Mouse (Mus musculus) frontal cortex, postnatal 25 days (tissue): ENCODE measurements at regions not wholly inside any gene's neighbourhood (a gene's known extent, or its start where the extent isn't known, plus 50 kb on each side); places are given as distances from the start of the nearest gene placed in this dataset.

Source experiments
- DNase-seq, 2 experiments: peaks; one replicate each; pipeline ENCODE4 v3.0.0; 2022; ENCODE audit warnings: low spot score in 2 of 2

DNA sequence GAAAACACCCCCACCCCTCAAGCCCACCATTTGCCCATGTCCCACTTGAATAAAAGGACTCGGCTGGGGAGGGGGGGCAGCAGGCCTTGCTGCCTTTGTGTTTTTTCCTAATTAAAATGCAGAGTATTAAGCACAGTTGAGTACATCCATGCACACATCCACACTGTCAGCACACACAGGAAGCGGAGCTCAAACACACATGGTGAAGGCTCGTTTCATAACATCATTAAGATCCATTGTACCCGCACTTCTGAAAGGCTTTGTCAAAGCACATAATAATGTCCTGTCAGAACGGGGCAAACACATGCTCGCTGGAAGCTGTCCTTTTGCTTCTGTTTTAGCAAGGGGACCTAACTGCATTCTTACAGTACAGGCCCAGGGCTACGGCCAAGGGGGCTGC, 75.3 kb upstream of the Arhgap21 start:
- DNase-seq: no peak

DNA sequence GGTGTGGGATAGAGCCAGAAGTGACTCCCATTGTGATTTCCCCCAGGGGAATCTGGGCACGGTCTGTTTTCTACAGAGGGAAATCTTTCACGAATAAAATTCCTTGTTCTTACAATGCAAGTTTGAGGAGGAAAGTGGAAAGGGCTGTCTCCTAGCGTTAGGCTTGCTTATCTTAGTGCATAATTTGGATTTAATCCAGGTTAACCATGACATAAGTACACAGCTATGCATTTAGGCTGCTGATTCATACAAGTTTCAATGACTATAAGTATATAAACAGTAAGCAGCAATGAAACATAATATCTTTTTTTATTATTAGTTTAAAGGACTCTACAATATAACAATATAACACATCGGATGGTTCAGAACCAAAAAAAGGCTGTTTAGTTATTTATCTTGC, 74.6 kb upstream of the Arhgap21 start:
- DNase-seq: no peak

DNA sequence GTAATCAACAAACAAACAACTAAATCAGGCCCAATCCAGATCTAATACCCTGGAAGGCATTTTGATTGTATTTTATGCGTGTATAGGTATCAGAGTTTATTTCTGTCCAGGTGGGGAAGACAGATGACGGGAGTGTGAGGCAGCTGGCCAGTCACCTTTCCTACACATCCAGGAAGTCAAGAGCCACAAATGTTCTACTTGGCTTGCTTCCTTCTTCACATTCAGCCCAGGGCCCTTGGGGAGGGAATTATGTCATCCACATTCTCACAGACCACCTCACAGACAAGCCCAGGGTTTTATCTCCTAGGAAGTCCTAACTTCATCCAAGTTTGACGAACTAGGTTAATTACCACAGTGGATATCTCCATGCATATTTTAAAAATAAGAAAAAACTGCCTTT, 68.9 kb upstream of the Arhgap21 start:
- DNase-seq: no peak

DNA sequence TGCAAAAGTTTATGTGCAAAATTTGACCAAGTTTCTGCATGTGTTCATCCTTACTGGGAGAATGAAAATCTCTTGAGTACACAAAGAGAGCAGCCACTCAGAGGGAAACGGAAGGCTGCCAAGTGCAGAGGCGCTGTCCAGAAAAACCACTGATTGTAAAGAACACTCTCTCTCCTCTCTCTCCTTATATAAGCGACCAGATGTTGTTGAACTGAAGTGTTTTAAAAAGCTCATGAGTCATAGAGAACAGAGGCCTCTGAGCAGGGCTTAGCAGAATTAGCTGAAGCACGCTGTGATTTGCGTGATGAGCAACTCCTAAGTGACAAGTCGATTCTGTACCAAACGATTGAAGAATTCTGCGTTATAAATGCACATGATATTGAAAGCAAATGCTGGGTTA, 68.5 kb upstream of the Arhgap21 start:
- peak; percentile 45 to 51 for DNase-seq

DNA sequence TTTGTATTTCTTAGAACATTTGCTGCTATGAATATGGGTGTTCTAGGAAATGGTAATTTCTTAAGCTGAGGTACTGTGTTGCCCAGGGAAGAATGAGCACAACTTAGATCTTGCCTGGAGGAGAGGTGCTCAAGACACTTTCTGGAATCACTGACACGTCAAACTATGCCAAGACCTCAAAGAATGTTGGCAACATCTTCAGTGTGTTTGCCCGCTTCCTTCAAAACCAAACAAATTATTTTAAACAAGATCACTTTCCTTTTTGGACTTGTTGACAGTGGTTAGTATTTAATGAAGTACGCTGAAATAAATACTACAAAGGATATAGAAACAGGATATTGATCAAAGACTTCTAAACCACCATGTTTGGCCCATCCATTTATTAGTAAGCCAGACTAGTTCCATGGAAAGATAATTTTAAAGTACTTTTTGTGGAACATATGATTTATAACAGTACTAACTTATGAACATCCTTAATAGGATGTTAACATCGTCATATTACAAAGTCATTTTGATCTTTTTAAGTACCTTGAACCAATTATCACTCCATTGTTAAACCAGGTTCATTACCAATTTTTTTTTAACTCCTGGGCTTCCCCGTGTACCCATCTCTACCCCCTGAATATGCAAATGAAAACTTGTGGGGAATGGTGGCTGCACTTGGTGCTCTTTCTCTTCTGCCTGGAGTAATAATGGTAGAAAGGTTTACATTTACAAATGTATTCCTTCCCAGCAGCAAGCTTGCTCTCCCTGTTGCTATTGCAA, 67.4 kb upstream of the Arhgap21 start:
- DNase-seq: no peak

DNA sequence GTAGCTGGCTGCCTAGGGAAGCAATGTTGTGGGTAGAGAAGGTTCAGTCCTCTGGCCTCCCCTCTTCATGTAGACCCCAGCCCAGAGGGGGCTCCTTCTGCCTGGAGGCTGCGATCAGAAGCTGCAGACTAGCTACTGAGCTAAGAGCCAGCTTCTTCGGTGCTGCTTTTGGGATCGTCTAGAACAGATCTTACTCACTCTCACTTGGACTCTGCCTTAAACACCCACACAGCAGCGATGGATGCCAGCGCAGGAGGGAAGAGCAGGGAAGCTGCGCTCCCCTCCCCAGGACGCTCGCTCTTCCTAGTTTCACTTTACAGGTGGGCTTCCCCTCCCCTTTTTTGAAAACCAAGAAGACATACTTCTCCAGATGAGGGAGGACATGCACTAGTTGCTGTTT, 66.0 kb upstream of the Arhgap21 start:
- peak in 1 of 2 experiments; percentile 20 for DNase-seq

DNA sequence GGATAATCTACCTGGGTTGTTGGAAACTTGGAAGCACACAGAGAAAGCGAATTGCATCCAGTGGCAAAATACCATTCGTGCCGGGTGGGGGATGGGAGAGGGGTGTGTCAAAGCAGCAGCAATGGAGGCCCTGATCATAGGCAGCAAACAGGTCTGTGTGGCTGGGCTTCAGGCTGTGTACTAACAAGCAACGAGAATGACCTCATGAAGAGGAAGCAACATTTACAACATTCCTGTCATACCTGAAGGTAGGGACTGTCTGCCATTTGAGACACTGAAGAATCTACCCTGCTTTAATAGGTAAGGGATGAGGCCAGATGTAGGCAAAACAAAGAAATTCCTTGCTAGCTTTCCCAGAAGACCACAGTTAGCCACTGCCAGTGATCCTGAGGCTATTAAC, 62.0 kb upstream of the Arhgap21 start:
- DNase-seq: no peak

DNA sequence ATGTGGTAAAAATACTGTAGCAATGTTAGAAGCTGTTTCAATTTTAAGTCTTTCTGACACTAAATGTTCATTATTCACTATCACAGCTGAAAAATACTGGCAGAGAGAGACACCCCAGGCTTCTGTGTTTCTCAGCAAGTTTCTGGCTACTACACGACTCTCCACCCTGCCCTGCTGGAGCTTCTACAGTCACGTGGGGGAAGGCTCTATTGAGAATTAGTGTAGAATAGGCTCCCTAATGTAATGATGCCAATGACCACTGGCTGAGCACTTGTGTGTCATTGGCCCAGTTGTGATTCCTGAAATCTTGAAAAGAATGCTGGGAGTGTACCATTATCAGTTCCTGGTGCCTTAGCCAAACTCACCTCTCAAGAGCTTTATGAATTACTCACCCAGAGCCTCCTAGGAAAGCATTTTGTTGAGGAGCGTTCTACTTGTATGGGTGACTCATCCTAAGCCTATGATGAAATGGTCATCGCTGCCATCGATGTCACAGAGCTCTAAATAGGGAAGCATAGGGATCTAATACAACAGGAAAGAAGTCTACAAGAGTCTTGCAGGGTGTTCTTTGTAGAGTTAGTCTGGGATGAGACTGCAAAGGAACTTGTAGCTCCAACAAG, 60.8 kb upstream of the Arhgap21 start:
- no peak for DNase-seq

DNA sequence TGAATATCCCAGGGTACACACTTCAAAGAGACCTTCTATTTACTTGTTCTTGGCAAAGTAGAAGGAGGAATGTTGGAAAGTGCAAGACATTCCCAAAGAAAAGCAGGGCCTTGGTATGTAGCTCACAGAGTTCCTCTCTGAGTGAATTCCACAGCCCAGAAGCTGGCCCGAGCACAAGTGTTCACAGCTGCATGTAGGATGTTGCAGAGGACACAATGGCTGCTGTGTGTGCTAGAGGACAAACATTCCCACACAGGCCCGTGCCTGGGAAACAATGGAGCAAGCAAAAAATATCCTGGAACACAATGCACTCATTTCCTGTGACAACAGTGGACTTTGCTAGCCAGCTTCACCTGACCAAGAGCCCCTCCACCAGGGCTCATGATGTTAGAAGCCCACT, 59.9 kb upstream of the Arhgap21 start:
- DNase-seq: no peak

DNA sequence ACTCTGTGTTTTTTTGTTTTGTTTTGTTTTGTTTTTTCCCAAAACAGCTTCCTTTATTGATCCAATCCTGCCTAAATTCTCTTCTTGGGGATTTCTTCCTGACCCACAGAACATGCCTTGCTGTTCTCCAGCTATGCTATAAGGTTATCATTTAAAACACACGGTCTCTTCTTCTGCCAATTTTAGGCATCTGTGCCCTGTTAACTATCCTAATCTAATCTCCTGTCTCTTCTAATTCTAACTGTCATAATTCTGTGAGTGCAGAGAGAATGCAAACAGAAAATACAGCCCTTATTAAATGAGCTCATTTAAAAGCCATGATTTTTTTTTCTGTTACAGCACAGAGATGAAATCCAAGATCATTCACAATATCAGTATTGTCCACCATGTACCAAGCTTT, 49.9 kb upstream of the Arhgap21 start:
- no peak for DNase-seq
